Mouse (Mus musculus) adipocyte (in vitro differentiated cells): ENCODE data around the gene Reep6.

Experiments used
- DNase-seq: peaks from one replicate; pipeline ENCODE4 v3.0.0-alpha.2; 2016; ENCODE audit warnings: low spot score

The Reep6 gene

GRCm38 (mm10) chr10:80301256-80302081 is 28.3 kb upstream of the Reep6 start:
- DNase-seq = no peak

- no peak for DNase-seq
Measured at GRCm38 (mm10) chr10:80302082-80302355, 27.7 kb upstream of the Reep6 start.

DNA sequence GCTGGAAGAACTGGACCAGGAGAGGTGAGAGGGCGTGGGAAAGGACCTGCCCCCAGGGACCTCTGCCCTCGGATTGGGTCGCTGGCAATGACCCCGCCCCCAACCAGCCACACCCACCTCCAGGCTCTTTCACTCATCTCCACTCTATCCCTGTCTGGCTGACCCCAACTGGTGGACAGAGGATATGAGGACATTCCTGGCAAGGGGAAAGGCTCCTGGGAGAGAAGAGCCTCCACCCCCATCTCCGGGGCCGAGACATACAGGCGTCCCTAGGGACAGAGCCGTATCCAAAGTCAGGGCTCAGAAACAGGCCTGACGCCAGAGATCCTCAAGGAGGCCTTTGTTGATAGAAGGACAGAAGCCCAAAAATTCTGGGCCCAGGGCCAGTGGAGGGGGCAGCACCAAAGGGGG is 27.3 kb upstream of the Reep6 start:
- peak; percentile 94 for DNase-seq

- no peak for DNase-seq
Measured at GRCm38 (mm10) chr10:80304458-80304857, 25.3 kb upstream of the Reep6 start.

GRCm38 (mm10) chr10:80304862-80305261 is 24.9 kb upstream of the Reep6 start:
- DNase-seq = no peak

- DNase-seq = no peak
Measured at GRCm38 (mm10) chr10:80311560-80311959, 18.2 kb upstream of the Reep6 start.

DNA sequence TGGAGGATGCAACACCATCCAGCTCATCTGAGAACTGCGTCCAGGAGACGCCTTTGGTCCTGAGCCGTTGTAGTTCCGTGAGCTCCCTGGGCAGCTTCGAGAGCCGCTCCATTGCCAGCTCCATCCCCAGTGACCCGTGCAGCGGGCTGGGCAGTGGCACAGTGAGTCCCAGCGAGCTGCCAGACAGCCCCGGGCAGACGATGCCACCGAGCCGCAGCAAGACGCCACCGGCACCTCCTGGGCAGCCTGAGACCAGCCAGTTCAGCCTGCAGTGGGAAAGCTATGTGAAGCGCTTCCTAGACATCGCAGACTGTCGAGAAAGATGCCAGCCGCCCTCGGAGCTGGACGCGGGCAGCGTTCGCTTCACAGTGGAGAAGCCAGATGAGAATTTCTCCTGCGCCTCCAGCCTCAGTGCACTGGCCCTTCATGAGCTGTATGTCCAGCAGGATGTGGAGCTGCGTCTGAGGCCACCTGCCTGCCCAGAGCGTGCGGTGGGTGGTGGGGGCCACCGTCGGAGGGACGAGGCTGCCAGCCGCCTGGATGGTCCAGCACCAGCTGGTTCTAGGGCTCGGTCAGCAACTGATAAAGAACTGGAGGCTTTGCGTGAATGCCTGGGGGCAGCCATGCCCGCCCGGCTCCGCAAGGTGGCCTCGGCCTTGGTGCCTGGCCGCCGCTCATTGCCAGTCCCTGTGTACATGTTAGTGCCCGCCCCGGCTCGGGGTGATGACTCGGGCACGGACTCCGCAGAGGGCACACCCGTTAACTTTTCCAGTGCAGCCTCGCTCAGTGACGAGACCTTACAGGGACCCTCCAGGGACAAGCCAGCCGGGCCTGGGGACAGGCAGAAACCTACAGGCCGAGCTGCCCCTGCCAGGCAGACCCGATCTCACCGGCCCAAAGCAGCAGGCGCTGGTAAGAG is 16.9 kb upstream of the Reep6 start:
- DNase-seq = no peak

GRCm38 (mm10) chr10:80313627-80314201 is 16.0 kb upstream of the Reep6 start:
- DNase-seq = no peak

DNA sequence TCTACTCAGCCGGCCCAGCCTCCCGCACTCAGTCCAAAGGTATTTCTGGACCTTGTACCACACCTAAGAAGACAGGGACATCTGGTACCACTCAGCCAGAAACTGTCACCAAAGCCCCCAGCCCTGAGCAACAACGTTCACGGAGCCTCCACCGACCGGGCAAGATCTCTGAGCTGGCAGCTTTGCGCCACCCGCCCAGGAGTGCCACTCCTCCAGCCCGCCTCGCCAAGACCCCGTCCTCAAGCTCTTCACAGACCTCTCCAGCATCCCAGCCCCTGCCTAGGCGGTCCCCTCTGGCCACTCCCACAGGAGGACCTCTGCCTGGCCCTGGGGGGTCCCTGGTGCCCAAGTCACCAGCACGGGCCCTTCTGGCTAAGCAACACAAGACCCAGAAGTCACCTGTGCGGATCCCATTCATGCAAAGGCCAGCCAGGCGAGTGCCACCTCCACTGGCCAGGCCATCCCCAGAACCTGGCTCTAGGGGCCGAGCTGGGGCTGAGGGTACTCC is 15.2 kb upstream of the Reep6 start:
- no peak for DNase-seq

DNA sequence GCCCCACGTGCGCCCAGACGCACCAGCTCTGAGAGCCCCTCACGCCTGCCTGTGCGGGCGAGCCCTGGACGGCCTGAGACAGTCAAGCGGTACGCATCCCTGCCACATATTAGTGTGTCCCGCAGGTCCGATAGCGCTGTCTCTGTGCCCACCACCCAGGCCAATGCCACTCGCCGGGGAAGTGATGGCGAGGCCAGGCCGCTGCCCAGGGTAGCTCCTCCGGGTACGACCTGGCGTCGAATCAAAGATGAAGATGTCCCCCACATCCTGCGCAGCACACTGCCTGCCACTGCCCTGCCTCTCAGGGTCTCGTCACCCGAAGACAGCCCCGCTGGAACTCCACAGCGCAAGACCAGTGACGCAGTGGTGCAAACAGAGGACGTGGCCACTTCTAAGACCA is 14.4 kb upstream of the Reep6 start:
- no peak for DNase-seq

DNA sequence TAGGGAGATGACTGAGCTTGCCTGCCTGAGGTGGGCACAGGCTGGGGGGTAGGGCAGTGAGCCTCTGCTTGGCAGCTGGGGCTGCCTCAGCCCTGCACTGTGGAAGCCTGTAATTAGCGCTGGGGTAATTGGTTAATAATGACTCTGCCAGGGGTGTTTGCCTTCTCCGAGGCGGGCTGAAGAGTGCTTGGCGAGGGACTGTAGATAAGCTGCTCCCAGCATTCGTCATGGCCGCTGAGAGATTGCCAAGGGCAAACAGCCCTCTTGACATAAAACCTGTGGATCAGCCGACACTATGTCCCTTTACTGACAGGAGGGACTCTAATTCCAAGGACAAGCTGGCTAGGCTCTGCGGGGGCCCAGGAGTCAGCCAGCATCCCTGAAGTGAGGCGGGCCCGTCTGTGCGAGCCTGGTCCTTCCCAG is 13.4 kb upstream of the Reep6 start:
- no peak for DNase-seq

GRCm38 (mm10) chr10:80317011-80317410 is 12.7 kb upstream of the Reep6 start:
- no peak for DNase-seq

- DNase-seq = peak; percentile 94
Measured at GRCm38 (mm10) chr10:80320340-80320760, 9.4 kb upstream of the Reep6 start, which contains the start of gene 2310011J03Rik. TSS of gene 2310011J03Rik (minus strand) at chr10:80320537.

DNA sequence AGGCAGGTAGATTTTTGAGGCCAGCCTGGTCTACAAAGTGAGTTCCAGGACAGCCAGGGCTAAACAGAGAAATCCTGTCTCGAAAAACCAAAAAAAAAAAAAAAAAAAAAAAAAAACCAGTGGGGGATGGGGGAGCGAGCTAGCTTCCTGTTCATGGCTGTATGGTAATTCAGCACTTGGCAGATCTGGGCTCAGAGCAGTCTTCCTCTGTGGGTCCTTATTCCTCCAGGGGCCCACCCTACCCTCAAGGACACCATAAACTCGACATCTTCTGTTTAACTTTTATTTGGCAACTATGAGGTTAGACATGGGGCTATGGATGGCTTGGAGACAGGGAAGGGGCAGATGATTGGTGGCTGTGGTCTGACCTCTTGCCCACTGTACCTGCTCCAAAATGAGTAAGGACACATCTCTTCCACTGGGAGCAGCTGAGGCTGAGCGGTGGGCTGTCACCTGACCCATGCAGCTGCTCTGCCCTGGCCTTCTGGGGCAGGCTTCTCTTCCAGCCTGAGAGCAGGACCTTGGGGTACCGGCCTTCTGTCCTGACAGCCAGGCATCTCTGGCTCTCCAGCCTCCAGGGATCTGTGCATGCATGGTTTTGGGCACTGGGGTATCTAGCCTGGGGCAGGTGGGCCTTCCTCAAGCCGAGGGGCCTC is 8.6 kb upstream of the Reep6 start:
- no peak for DNase-seq

DNA sequence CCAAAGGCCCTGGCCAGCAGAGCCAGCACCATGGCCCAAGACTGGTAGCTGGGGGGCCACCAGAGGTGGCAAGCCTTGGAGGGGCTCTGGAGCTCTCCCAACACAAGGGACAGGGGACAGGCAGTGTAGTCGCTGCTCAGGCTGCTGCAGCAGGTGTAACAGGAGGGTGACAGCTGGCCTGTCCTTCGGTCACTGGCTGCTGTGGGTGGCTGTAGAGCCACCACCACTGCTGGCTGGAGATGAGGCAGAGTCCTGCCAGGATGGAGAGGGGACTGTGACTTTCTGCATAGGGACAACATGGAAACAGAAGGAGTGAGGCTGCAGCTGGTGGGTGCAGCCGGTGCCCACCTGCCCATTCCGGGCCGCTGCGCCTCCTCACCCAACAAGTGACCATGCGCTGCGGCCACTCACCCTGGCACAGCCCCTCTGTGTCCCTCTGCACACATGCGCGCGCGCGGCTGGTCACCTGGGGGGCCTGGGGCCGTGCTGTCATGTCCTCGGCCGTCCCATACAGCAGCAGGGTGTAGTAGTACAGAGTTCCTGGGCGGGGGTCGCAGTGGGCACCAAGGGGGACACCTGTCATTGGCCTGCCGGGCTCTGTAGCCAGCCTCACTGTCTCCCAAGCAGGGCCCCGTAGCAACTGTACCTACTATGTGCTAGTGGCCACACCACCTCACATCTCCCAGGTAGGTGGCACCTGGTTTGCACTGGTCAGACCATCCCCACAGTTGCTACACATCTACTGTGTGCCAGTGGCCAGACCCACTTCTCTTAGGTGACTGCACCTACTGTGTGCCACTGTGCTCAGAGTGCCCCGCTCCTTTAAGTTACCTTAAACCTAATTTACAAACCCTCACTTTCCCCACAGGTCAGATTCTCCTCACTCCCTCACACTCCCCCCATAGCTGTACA is 7.8 kb upstream of the Reep6 start:
- DNase-seq = no peak

- peak; percentile 23 for DNase-seq
Measured at GRCm38 (mm10) chr10:80322811-80323211, 6.9 kb upstream of the Reep6 start.

DNA sequence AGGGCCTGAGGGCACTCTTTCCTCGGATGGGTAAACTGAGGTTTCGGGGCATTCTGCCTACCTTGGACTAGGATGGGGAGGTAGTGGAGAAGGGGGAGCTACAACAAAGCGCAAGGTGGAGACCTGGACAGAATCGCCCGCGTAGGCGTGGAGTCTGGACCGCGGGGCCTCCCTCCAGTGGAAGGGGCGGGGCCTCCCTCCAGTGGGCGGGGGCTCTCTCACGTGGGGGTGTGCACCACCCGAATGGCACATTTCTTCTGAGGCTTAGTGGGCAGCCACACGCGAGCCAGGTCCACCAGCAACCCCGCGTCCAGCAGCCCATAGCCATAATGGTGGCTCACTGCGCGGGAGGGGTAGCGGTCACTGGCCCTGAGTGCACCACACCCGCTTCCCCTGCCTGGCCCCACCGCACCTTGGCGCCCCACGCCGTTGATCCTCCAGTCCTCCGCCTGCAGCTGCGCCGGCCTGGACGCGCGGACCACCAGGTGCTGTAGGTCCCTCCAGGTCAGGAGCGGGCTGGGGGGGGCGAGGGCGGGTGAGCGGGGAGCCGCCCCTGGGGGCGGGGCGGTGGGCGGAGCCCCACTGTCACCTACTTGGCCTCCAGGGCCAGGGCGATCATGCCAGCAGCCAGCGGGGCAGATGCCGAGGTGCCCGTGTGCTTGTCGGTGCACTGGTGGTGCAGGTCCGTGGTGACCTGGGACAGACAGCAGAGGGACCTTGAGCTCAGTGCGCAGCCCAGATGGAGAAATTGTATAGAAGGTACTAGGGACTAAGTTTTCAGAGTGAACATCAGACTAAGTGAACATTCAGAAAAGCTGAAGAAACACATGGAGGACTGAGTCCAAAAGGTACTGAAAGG is 6.3 kb upstream of the Reep6 start:
- peak; percentile 85 for DNase-seq

DNA sequence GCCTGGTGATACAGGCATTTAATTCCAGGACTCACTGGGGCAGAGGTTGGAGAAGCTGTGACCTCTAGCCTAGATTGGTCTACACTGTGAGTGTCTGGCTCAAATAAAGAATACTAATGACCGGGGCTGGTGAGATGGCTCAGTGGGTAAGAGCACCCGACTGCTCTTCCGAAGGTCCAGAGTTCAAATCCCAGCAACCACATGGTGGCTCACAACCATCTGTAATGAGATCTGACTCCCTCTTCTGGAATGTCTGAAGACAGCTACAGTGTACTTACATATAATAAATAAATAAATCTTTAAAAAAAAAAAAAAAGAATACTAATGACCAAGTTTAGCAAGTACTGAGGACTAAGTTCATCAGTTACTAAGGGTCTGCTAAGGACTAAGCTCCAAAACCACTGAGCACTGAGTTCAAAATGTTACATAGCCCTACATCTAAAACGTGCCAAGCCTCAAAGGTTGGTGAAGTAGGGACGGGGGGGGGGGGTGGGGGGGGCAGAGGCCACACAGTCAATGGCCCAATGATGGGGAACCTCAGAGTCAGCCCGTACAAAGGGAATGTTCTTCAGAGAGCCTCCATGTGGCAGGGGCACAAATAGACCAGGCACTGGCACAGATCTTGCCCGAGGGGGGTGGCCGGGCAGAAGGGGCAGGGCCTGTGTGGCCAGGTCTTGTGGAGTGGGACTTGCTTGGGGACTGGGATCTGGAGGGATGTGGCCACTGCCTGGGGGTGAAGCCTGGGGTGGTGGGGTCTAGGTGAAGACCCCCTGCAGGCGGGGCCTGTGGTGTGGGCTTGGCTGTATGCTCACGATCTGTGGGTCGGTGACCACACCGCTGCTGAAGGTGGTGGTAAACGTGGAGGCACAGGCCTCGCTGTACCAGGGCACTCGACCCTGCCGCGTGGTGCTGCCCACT is 5.4 kb upstream of the Reep6 start:
- peak; percentile 24 for DNase-seq

- no peak for DNase-seq
Measured at GRCm38 (mm10) chr10:80325045-80325444, 4.7 kb upstream of the Reep6 start.
